Mouse (Mus musculus) liver, embryonic 11.5 days (tissue): ENCODE data around the gene Ank2. TPM values are rescaled to one million over a fixed set of nuclear protein-coding genes. Genes with fewer than 3 reads are reported as not detected.

Experiments used
- ATAC-seq: fragments of 200-750 bp; cut with Nextera tagmentation; replicated peaks from 2 replicates; pipeline ENCODE4 v1.8.0; 2017; ENCODE audit warnings: moderate number of reproducible peaks, mild to moderate bottlenecking, moderate TSS enrichment, moderate library complexity; ENCODE audit not compliant: low FRiP score
- DNase-seq: peaks from one replicate; pipeline ENCODE4 v3.0.0-alpha.2; 2017; ENCODE audit warnings: low spot score
- H3K27ac ChIP-seq: fragments of 300-500 bp; sonication (generic); 2 replicates; pipeline ENCODE4 v1.5.1; 2014; ENCODE audit warnings: mild to moderate bottlenecking, low read depth, low read length, control low read depth
- H3K27me3 ChIP-seq: fragments of 300-500 bp; sonication (generic); replicated peaks from 2 replicates; pipeline ENCODE4 v1.6.1; 2014; ENCODE audit warnings: low read length, mixed read lengths; ENCODE audit not compliant: control insufficient read depth, insufficient read depth
- H3K36me3 ChIP-seq: fragments of 300-500 bp; sonication (generic); 2 replicates; pipeline ENCODE4 v1.6.1; 2014; ENCODE audit warnings: mild to moderate bottlenecking, low read length, moderate library complexity, mixed read lengths; ENCODE audit not compliant: control insufficient read depth, insufficient read depth
- H3K4me1 ChIP-seq: fragments of 300-500 bp; sonication (generic); replicated peaks from 2 replicates; pipeline ENCODE4 v1.6.1; 2014; ENCODE audit warnings: low read length, mixed read lengths; ENCODE audit not compliant: control insufficient read depth, insufficient read depth
- H3K4me2 ChIP-seq: fragments of 300-500 bp; sonication (generic); 2 replicates; pipeline ENCODE4 v1.6.1; 2014; ENCODE audit warnings: mild to moderate bottlenecking, control low read depth, moderate library complexity
- H3K4me3 ChIP-seq: fragments of 300-500 bp; sonication (generic); 2 replicates; pipeline ENCODE4 v1.5.1; 2014; ENCODE audit warnings: low read depth, low read length, control low read depth
- H3K9ac ChIP-seq: fragments of 300-500 bp; sonication (generic); 2 replicates; pipeline ENCODE4 v1.6.1; 2014; ENCODE audit warnings: low read depth, low read length, control low read depth
- H3K9me3 ChIP-seq: fragments of 300-500 bp; sonication (generic); 2 replicates; pipeline ENCODE4 v1.6.1; 2016; ENCODE audit warnings: low read length, inconsistent platforms, mixed read lengths; ENCODE audit not compliant: control insufficient read depth
- WGBS: fragments of 180-500 bp; shearing (Covaris S2); extraction: QIAGEN DNeasy Blood & Tissue Kit; methylation state at CpG from one replicate; pipeline ENCODE4 v1.1.7; 2014; 5-methylcytosine and 5-hydroxymethylcytosine counted together
- polyA plus RNA-seq: library from polyadenylated mRNA; unstranded; fragments of >200 nt; fragmentation: Nextera tagmentation; extraction: Ambion mirVana; gene quantifications from 2 replicates; pipeline ENCODE4 v1.2.1, GENCODE M21; 2014

Ank2 gene
- 17.3 and 19.7 TPM in 2 replicates for polyA plus RNA-seq

DNA sequence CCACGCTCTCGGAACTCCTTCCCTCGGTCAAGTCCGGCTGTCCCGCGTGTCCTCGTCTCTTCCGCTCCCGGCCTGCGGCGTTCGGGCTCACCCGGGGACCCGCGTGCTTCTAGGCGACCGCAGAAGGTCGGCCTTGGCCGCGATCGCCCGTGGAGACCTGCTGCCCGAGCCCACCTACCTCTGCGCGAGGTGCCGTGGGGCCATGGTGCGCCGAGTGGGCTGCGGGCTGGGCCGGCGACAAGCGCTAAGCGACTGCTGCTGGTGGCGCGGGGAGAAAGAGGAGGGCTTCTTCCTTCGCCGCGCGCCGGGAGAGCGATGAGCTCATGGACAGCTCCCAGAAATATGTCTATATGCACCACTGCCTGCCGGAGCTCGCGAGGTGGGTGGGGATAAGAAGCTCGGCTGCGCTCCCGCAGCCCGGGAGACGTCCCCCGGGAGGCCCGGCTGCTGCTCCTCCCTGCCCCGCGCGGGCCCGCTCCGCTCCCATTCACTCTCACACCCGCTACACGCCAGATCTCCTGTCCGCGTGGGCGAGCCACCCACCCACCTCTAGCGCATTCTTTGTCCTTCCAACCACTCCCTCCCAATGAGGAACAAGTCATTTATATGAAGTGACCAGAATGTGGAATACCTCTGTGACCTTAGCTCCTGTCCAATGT is at the start of gene Ank2:
Gene Ank2, minus strand, starts transcription at position 609 of the 659 bp plus-strand sequence.
- H3K4me1 ChIP-seq: peaks cover 5% of the 10 kb centered on the region
- peak within 1 kb of the TSS; percentile 62 for H3K4me3 ChIP-seq
- peak within 1 kb of the TSS; percentile 99 for H3K4me2 ChIP-seq
- under 1% methylated on average over 61 of the region's 62 CpGs for WGBS
- DNase-seq (peak; percentile 71), ATAC-seq (peak; percentile 61)
- peaks cover 24% of the 10 kb centered on the region for H3K27me3 ChIP-seq
- no peaks in the 10 kb centered on the region for H3K9me3 ChIP-seq
- no peak within 1 kb of the TSS for H3K27ac ChIP-seq
- peak within 1 kb of the TSS; percentile 66 for H3K9ac ChIP-seq
- H3K36me3 ChIP-seq: no peaks in the 10 kb centered on the region

DNA sequence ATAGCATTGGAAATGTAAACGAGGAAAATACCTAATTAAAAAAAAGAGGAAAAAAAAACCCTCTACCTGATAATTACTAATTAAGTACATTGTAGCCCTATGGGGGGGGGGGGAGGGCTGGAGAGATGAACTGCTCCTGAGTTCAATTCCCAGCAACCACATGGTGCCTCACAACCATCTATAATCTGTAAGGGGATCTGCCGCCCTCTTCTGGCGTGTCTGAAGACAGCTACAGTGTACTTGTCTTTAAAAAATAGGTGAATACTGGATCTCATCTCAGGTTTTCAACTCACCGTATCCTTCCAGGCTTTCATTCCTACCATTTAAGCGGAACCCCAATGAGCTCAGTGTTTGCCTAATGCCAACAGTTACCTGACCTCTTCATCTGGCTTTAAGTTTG is 48.7 kb upstream of the Ank2 start:
- 44% methylated on average over 5 of the region's 5 CpGs for WGBS

DNA sequence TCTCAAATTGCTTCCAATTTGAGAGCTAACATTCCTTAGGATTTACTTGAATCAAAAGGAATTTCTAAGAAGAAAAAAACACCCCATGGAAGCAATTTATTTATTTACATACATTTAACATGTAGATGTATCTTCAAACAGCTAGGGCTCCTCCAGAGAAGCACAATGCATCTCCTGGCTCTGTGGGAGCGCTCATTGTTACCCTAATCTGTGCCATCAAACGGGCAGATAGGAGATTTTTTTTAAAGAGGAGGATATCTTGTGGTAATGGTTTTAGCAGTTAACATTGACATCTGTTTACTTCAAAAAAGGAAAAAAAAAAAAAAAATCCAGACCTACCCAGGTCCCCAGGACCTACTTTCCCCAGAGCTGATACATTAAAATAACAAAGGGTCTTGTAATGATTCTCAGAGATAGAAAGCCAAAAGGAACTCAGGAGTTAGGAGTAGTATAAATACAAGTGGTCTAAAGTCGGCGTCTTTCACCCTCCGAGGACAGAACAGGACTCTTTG is 45.5 kb upstream of the Ank2 start:
- no peaks in the 10 kb centered on the region for H3K4me1 ChIP-seq
- WGBS: 54% methylated on average over 5 of the region's 5 CpGs
- H3K36me3 ChIP-seq: peaks cover 18% of the 10 kb centered on the region
- ATAC-seq: no peak
- no peaks in the 10 kb centered on the region for H3K9me3 ChIP-seq
- H3K27ac ChIP-seq: no peak overlapping the region
- no peak overlapping the region for H3K9ac ChIP-seq
- no peak overlapping the region for H3K4me2 ChIP-seq
- H3K4me3 ChIP-seq: no peak overlapping the region
- no peaks in the 10 kb centered on the region for H3K27me3 ChIP-seq
- DNase-seq: no peak

More for the DNA sequence above, 48.7 kb upstream of the Ank2 start:
- Histone ChIP-seq H3K9me3 (no peaks in the 10 kb centered on the region), H3K4me2 (no peak overlapping the region), H3K27me3 (no peaks in the 10 kb centered on the region), H3K4me3 (no peak overlapping the region), H3K36me3 (peaks cover 17% of the 10 kb centered on the region), H3K27ac (no peak overlapping the region), H3K9ac (no peak overlapping the region), H3K4me1 (0 out of 2 replicates have a peak, but pooled peaks cover 3% of the 10 kb centered on the region)
- no peak for ATAC-seq
- no peak for DNase-seq

DNA sequence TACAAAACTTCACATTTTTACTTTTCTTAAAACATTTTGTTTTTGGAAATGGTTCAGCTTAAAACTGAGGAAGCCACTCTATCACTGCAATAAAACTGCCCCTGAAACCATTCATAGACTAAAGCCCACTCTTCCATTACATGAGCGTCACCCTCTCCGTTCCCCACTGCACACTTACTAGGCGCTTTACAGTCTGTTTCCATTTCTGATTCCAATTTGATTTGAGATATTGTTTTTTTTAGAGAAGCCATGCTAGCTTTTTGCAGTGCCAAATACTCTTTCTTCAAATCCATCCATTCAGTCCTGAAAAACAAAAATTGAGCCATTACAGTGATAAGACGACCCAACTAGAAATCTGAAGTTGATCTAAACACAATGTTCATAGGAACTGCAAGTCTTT is 44.8 kb upstream of the Ank2 start:
- DNase-seq (no peak), ATAC-seq (no peak)
- no peaks in the 10 kb centered on the region for H3K4me1 ChIP-seq
- H3K9ac ChIP-seq: no peak overlapping the region
- H3K4me3 ChIP-seq: no peak overlapping the region
- H3K36me3 ChIP-seq: peaks cover 18% of the 10 kb centered on the region
- no peak overlapping the region for H3K4me2 ChIP-seq
- no peaks in the 10 kb centered on the region for H3K27me3 ChIP-seq
- no peak overlapping the region for H3K27ac ChIP-seq
- 87% methylated on average over 4 of the region's 4 CpGs for WGBS
- no peaks in the 10 kb centered on the region for H3K9me3 ChIP-seq

DNA sequence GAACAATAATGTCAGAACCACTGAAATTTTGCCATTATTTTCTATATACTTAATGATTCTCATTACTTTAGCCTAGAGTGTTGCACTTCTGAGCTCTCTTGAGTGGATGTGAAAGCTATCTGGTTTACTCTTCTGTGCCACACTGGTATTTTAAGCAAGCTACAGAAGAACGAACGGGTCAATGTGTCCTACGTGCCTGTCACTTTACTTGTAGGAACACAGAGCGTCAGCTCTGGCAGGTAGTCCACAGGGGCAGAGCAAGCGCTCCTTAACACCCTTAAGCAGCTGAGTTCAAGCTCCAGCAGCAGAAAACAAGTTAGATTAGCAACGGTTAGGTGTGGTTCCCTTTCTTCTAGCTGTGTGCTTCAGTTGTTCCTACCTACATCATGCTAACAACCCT is 40.0 kb upstream of the Ank2 start:
- Histone ChIP-seq H3K4me3 (no peak overlapping the region), H3K4me1 (no peaks in the 10 kb centered on the region), H3K9ac (no peak overlapping the region), H3K4me2 (no peak overlapping the region), H3K27me3 (no peaks in the 10 kb centered on the region), H3K27ac (no peak overlapping the region), H3K36me3 (peaks cover 4% of the 10 kb centered on the region; the same call in 1 of the 2 replicates), H3K9me3 (no peaks in the 10 kb centered on the region)
- 76% methylated on average over 6 of the region's 6 CpGs for WGBS
- DNase-seq: no peak
- ATAC-seq: no peak

DNA sequence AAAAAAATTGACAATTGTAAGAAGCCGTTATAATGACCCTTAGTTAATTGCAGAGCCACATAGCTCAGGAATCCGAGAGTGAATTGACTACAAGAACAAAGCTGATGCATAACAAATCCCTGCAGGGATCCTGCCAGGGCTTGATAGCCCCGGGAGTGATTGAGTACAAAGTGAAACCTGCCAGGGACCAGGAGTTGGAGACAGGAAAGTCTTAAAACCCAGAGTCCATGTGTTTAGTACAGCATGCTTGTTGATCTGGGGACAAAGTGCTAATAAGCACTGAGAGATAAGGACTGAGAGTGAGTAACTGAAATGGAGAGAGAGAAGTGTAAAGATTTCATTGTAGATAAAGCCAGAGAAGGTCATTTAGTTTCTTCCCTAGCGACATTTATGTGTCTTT is 31.1 kb upstream of the Ank2 start:
- no peaks in the 10 kb centered on the region for H3K4me1 ChIP-seq
- H3K27me3 ChIP-seq: no peaks in the 10 kb centered on the region
- no peaks in the 10 kb centered on the region for H3K9me3 ChIP-seq
- whole genome bisulfite sequencing: 26% methylated on average over 4 of the region's 4 CpGs
- DNase-seq (no peak), ATAC-seq (no peak)
- no peaks in the 10 kb centered on the region for H3K36me3 ChIP-seq
- H3K27ac ChIP-seq: no peak overlapping the region
- H3K4me3 ChIP-seq: no peak overlapping the region
- H3K9ac ChIP-seq: no peak overlapping the region
- no peak overlapping the region for H3K4me2 ChIP-seq

DNA sequence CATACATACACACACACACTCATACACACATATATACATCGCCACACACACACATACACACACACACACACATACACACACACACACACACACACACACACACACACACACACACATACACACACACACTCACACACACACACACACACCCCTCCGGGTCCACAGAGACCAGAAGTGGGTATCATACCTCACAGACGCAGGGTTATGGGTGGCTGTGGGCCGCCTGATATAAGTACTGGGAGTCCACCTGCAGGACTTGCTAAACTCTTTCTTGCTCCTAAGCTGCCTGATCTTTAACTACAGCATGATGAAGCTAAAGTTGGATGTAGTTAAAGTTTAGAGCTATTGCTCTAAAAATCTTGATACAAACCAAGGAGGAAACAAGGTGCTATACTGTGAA is 30.7 kb upstream of the Ank2 start:
- Histone ChIP-seq H3K4me3 (no peak overlapping the region), H3K27ac (no peak overlapping the region), H3K36me3 (no peaks in the 10 kb centered on the region), H3K4me1 (no peaks in the 10 kb centered on the region), H3K4me2 (no peak overlapping the region), H3K9ac (no peak overlapping the region), H3K9me3 (no peaks in the 10 kb centered on the region), H3K27me3 (no peaks in the 10 kb centered on the region)
- 77% methylated on average over 4 of the region's 4 CpGs for WGBS
- DNase-seq (no peak), ATAC-seq (no peak)

DNA sequence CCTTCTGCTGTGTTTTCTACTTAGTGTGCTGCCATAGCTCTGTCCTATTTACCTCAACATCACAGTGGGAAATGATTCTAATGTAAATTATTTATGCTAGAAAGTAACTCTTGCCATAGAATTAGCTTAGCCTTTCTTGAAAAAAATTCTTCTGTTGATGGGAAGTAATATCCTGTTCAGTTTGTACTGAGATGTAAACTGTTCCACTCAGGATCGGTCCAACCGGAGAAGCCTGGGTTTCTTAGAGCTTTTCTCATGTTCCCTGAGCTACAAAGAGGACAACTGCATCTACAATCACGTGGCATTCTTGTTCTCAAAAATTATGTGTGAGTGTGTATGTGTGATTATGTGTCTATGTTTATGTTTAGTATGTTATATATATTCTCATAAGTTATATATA is 30.1 kb upstream of the Ank2 start:
- Histone ChIP-seq H3K4me3 (no peak overlapping the region), H3K9ac (no peak overlapping the region), H3K27me3 (no peaks in the 10 kb centered on the region), H3K4me1 (no peaks in the 10 kb centered on the region), H3K27ac (no peak overlapping the region), H3K36me3 (no peaks in the 10 kb centered on the region), H3K9me3 (no peaks in the 10 kb centered on the region), H3K4me2 (no peak overlapping the region)
- no peak for ATAC-seq
- 85% methylated on average over 3 of the region's 3 CpGs for WGBS
- no peak for DNase-seq

DNA sequence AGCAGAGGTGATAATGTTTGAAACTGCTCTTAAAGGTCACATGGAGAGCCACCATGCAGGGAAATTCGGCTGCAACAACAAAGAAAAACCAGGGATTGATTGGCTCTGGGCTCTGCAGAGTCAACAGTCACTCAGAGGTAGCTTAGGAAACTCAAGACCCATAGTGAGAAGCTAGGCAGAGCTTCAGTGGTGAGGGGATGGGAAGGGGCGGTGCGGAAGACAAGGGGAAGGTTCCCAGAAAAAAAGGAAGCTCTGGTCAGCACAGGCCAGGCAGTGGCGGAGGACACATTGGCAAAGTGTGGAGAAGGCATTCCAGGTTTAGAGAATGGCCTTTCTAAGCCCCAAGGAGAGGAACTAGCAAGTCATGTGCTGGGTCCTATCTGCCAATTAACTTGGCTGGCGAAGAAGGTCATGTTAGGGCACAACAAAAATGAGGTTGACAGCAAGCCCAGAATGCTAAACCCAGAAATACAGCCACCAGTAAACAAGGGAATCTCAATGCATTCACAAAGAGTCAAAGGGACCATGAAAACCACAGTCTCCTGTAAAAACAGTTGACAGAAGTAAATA is 28.4 kb upstream of the Ank2 start:
- DNase-seq (no peak), ATAC-seq (no peak)
- H3K4me1 ChIP-seq: no peaks in the 10 kb centered on the region
- H3K27ac ChIP-seq: no peak overlapping the region
- no peaks in the 10 kb centered on the region for H3K27me3 ChIP-seq
- no peaks in the 10 kb centered on the region for H3K36me3 ChIP-seq
- no peak overlapping the region for H3K4me3 ChIP-seq
- no peak overlapping the region for H3K4me2 ChIP-seq
- no peaks in the 10 kb centered on the region for H3K9me3 ChIP-seq
- WGBS: 56% methylated on average over 5 of the region's 5 CpGs
- H3K9ac ChIP-seq: no peak overlapping the region
